In genomic region chr17:59018666-59019065, GRCm38 (mm10) we compare ENCODE assay signal across 29 mouse cellular contexts. TPM values are rescaled to one million over a fixed set of nuclear protein-coding genes. Genes with fewer than 3 reads are reported as not detected.
DNase-seq lines count a peak whose midpoint lies in the region; ATAC-seq and TF ChIP-seq lines count a peak whose summit lies in the region.
"Had no signal": no experiment of that assay in that cellular context is flagged by ENCODE, and none has a peak within 500 bp of the region (broad histone marks: within the 10 kb centered on the region; RNA-seq: fewer than 3 reads in every experiment).

No protein-coding gene starts in this region.

- DNase-seq in embryonic facial prominence, embryonic 11.5 days (ENCODE audit: low spot score) = peak; percentile 7
- DNase-seq in embryonic facial prominence, embryonic 10.5 days (ENCODE audit: low spot score) = no peak
- peak; percentile 51 for DNase-seq in forebrain, embryonic 14.5 days (ENCODE audit: low spot score)
- no peak for DNase-seq in forebrain, embryonic 10.5 days (ENCODE audit: extremely low spot score, low spot score)
- peak; percentile 30 for DNase-seq in midbrain, embryonic 14.5 days
- DNase-seq in brain, embryonic 14.5 days (ENCODE audit: low read depth) = peak; percentile 60
- DNase-seq in spleen, postnatal 4 days (ENCODE audit: low spot score in 2 of 2) = no peak
- DNase-seq: adrenal gland, adult 2 months; adrenal gland, postnatal 14 days; B cell, adult 2 months; cerebellum, adult 18-20 months; cerebellum, adult 9-10 months; cerebellum, postnatal 25 days; forebrain, postnatal 0 days; gastrocnemius, adult 2 months; gastrocnemius, postnatal 14 days; heart, adult 11 months; heart, postnatal 10 days; heart, postnatal 36 days; kidney, adult 8-10 months had no signal

- H3K27me3 ChIP-seq in embryonic facial prominence, embryonic 11.5 days (ENCODE audit: control insufficient read depth, insufficient read depth, low read length) = no peaks in the 10 kb centered on the region
- H3K27me3 ChIP-seq in embryonic facial prominence, embryonic 10.5 days (replicated peaks; ENCODE audit: low read depth, poor library complexity, severe bottlenecking) = no peaks in the 10 kb centered on the region
- H3K27me3 ChIP-seq in forebrain, embryonic 14.5 days (replicated peaks; ENCODE audit: control insufficient read depth, insufficient read depth, low read length) = no peaks in the 10 kb centered on the region
- no peaks in the 10 kb centered on the region for H3K27me3 ChIP-seq in forebrain, embryonic 10.5 days (ENCODE audit: poor library complexity, severe bottlenecking)
- H3K27me3 ChIP-seq in midbrain, embryonic 14.5 days (ENCODE audit: control insufficient read depth, insufficient read depth, low read length) = no peaks in the 10 kb centered on the region
- H3K27me3 ChIP-seq in midbrain, embryonic 13.5 days = no peaks in the 10 kb centered on the region
- H3K27me3 ChIP-seq: CH12.LX; embryonic facial prominence, embryonic 15.5 days; heart, embryonic 12.5 days; heart, embryonic 15.5 days had no signal

- no peak for TF ChIP-seq POLR2A in brain, embryonic 14.5 days (IDR thresholded peaks at IDR 0.05; ENCODE audit: borderline replicate concordance, extremely low read depth, insufficient read depth, insufficient read length, poor library complexity, severe bottlenecking)

- no peak overlapping the region for H3K4me3 ChIP-seq in embryonic facial prominence, embryonic 11.5 days (ENCODE audit: low read depth, low read length)
- H3K4me3 ChIP-seq in embryonic facial prominence, embryonic 10.5 days = no peak overlapping the region
- H3K4me3 ChIP-seq in forebrain, embryonic 14.5 days (ENCODE audit: low read depth, low read length) = no peak overlapping the region
- H3K4me3 ChIP-seq in forebrain, embryonic 10.5 days = no peak overlapping the region
- no peak overlapping the region for H3K4me3 ChIP-seq in midbrain, embryonic 14.5 days (replicated peaks; ENCODE audit: low read depth, low read length)
- no peak overlapping the region for H3K4me3 ChIP-seq in midbrain, embryonic 13.5 days (replicated peaks)
- H3K4me3 ChIP-seq: embryonic facial prominence, embryonic 15.5 days; gastrocnemius, adult 2 months; heart, embryonic 12.5 days; heart, embryonic 15.5 days; hindbrain, embryonic 10.5 days had no signal

- H3K27ac ChIP-seq in embryonic facial prominence, embryonic 11.5 days (replicated peaks; ENCODE audit: low read depth, low read length) = no peak overlapping the region
- no peak overlapping the region for H3K27ac ChIP-seq in embryonic facial prominence, embryonic 10.5 days (replicated peaks)
- H3K27ac ChIP-seq in forebrain, embryonic 14.5 days (ENCODE audit: low read depth, low read length) = no peak overlapping the region
- no peak overlapping the region for H3K27ac ChIP-seq in forebrain, embryonic 10.5 days
- no peak overlapping the region for H3K27ac ChIP-seq in midbrain, embryonic 14.5 days (replicated peaks; ENCODE audit: low read depth, low read length)
- no peak overlapping the region for H3K27ac ChIP-seq in midbrain, embryonic 13.5 days
- H3K27ac ChIP-seq: embryonic facial prominence, embryonic 15.5 days; gastrocnemius, adult 2 months; heart, embryonic 15.5 days; hindbrain, embryonic 10.5 days; hindbrain, embryonic 14.5 days had no signal

- no peak overlapping the region for H3K4me2 ChIP-seq in embryonic facial prominence, embryonic 11.5 days (ENCODE audit: low read depth, low read length)
- H3K4me2 ChIP-seq in forebrain, embryonic 14.5 days (ENCODE audit: low read length) = no peak overlapping the region
- H3K4me2 ChIP-seq in midbrain, embryonic 14.5 days (ENCODE audit: low read length) = no peak overlapping the region
- H3K4me2 ChIP-seq in midbrain, embryonic 13.5 days (replicated peaks) = no peak overlapping the region
- H3K4me2 ChIP-seq: embryonic facial prominence, embryonic 15.5 days; heart, embryonic 12.5 days; heart, embryonic 15.5 days; hindbrain, embryonic 14.5 days had no signal

- H3K36me3 ChIP-seq in embryonic facial prominence, embryonic 11.5 days (replicated peaks; ENCODE audit: control insufficient read depth, insufficient read depth, low read depth, low read length) = no peaks in the 10 kb centered on the region
- no peaks in the 10 kb centered on the region for H3K36me3 ChIP-seq in embryonic facial prominence, embryonic 10.5 days (replicated peaks)
- H3K36me3 ChIP-seq in forebrain, embryonic 14.5 days (ENCODE audit: control insufficient read depth, insufficient read depth, low read length) = no peaks in the 10 kb centered on the region
- no peaks in the 10 kb centered on the region for H3K36me3 ChIP-seq in forebrain, embryonic 10.5 days (replicated peaks)
- no peaks in the 10 kb centered on the region for H3K36me3 ChIP-seq in midbrain, embryonic 14.5 days (ENCODE audit: control insufficient read depth, insufficient read depth, low read length)
- no peaks in the 10 kb centered on the region for H3K36me3 ChIP-seq in midbrain, embryonic 13.5 days
- H3K36me3 ChIP-seq: embryonic facial prominence, embryonic 15.5 days; G1E; heart, embryonic 12.5 days; heart, embryonic 15.5 days; hindbrain, embryonic 10.5 days had no signal

- TF ChIP-seq CTCF in brain, embryonic 14.5 days (IDR thresholded peaks at IDR 0.05; ENCODE audit: borderline replicate concordance, extremely low read depth, insufficient read depth, insufficient read length) = no peak

- ATAC-seq in embryonic facial prominence, embryonic 11.5 days (replicated peaks; ENCODE audit: insufficient number of reproducible peaks, low FRiP score, low TSS enrichment, low read depth) = no peak
- ATAC-seq in forebrain, embryonic 14.5 days = no peak
- ATAC-seq in midbrain, embryonic 14.5 days (ENCODE audit: low FRiP score, low TSS enrichment) = no peak
- no peak for ATAC-seq in midbrain, embryonic 13.5 days
- ATAC-seq: forebrain, postnatal 0 days; intestine, postnatal 0 days had no signal

- H3K9me3 ChIP-seq in embryonic facial prominence, embryonic 11.5 days (replicated peaks; ENCODE audit: control insufficient read depth, low read length) = no peaks in the 10 kb centered on the region
- H3K9me3 ChIP-seq in embryonic facial prominence, embryonic 10.5 days = no peaks in the 10 kb centered on the region
- no peaks in the 10 kb centered on the region for H3K9me3 ChIP-seq in forebrain, embryonic 14.5 days (replicated peaks; ENCODE audit: control insufficient read depth, low read length)
- H3K9me3 ChIP-seq in forebrain, embryonic 10.5 days = no peaks in the 10 kb centered on the region
- H3K9me3 ChIP-seq in midbrain, embryonic 14.5 days (ENCODE audit: control insufficient read depth, low read length) = no peaks in the 10 kb centered on the region
- H3K9me3 ChIP-seq in midbrain, embryonic 13.5 days = no peaks in the 10 kb centered on the region
- H3K9me3 ChIP-seq: embryonic facial prominence, embryonic 15.5 days; heart, embryonic 12.5 days; heart, embryonic 15.5 days; hindbrain, embryonic 10.5 days had no signal

- H3K9ac ChIP-seq in embryonic facial prominence, embryonic 11.5 days (replicated peaks; ENCODE audit: low read length) = no peak overlapping the region
- H3K9ac ChIP-seq in forebrain, embryonic 14.5 days (ENCODE audit: low read length) = no peak overlapping the region
- no peak overlapping the region for H3K9ac ChIP-seq in midbrain, embryonic 14.5 days (replicated peaks; ENCODE audit: low read length)
- H3K9ac ChIP-seq in midbrain, embryonic 13.5 days (replicated peaks) = no peak overlapping the region
- H3K9ac ChIP-seq: embryonic facial prominence, embryonic 15.5 days; forebrain, postnatal 0 days; heart, embryonic 12.5 days; heart, embryonic 15.5 days; hindbrain, embryonic 14.5 days had no signal

- H3K4me1 ChIP-seq in embryonic facial prominence, embryonic 11.5 days (ENCODE audit: control insufficient read depth, insufficient read depth, low read length) = no peaks in the 10 kb centered on the region
- no peaks in the 10 kb centered on the region; the same call in 1 of the 2 replicates for H3K4me1 ChIP-seq in embryonic facial prominence, embryonic 10.5 days
- H3K4me1 ChIP-seq in forebrain, embryonic 14.5 days (ENCODE audit: control insufficient read depth, insufficient read depth, low read length) = no peaks in the 10 kb centered on the region
- H3K4me1 ChIP-seq in forebrain, embryonic 10.5 days = peaks cover 11% of the 10 kb centered on the region
- H3K4me1 ChIP-seq in midbrain, embryonic 14.5 days (ENCODE audit: control insufficient read depth, insufficient read depth, low read length) = no peaks in the 10 kb centered on the region
- no peaks in the 10 kb centered on the region for H3K4me1 ChIP-seq in midbrain, embryonic 13.5 days (replicated peaks)
- H3K4me1 ChIP-seq: embryonic facial prominence, embryonic 15.5 days; heart, embryonic 12.5 days; heart, embryonic 15.5 days; hindbrain, embryonic 10.5 days had no signal

- 81% methylated on average over 4 of the region's 4 CpGs for WGBS in embryonic facial prominence, embryonic 11.5 days
- 84% methylated on average over 4 of the region's 4 CpGs for WGBS in embryonic facial prominence, embryonic 10.5 days
- 46% methylated on average over 4 of the region's 4 CpGs for WGBS in forebrain, embryonic 14.5 days
- 90% methylated on average over 4 of the region's 4 CpGs for WGBS in forebrain, embryonic 10.5 days
- WGBS in midbrain, embryonic 14.5 days = 82% methylated on average over 4 of the region's 4 CpGs
- 79% methylated on average over 4 of the region's 4 CpGs for WGBS in midbrain, embryonic 13.5 days

RNA-seq across cellular contexts. Expression of gene Nudt12, which starts 5.5 kb away (rescaled TPM):
- polyA plus RNA-seq in embryonic facial prominence, embryonic 11.5 days (2014; fragmentation: Nextera tagmentation; extraction: Ambion mirVana) = 6.1 and 6.4 TPM in 2 replicates
- 6.9 and 7.5 TPM in 2 replicates for polyA plus RNA-seq in embryonic facial prominence, embryonic 10.5 days (2016; fragmentation: Nextera tagmentation; extraction: Ambion mirVana)
- polyA plus RNA-seq in forebrain, embryonic 14.5 days (2014; fragmentation: Nextera tagmentation; extraction: Ambion mirVana) = 2.1 and 2.2 TPM in 2 replicates
- 7.9 and 8.9 TPM in 2 replicates for polyA plus RNA-seq in forebrain, embryonic 10.5 days (2016; fragmentation: Nextera tagmentation; extraction: Ambion mirVana)
- 3.4 and 3.8 TPM in 2 replicates for polyA plus RNA-seq in midbrain, embryonic 14.5 days (2014; fragmentation: Nextera tagmentation; extraction: Ambion mirVana)
- 3.5 and 4.3 TPM in 2 replicates for polyA plus RNA-seq in midbrain, embryonic 13.5 days (2015; fragmentation: Nextera tagmentation; extraction: Ambion mirVana)
- 2.4 and 3.8 TPM in 2 replicates for polyA plus RNA-seq in brain, embryonic 14.5 days (2012; rRNA removed)
- polyA plus RNA-seq: G1E had no signal

RNA-seq across cellular contexts. Expression of gene Pdzph1, which starts 27.5 kb away (rescaled TPM):
- polyA plus RNA-seq in embryonic facial prominence, embryonic 11.5 days (2014; fragmentation: Nextera tagmentation; extraction: Ambion mirVana) = 1.5 and 2.9 TPM in 2 replicates
- 2.6 and 6.1 TPM in 2 replicates for polyA plus RNA-seq in embryonic facial prominence, embryonic 10.5 days (2016; fragmentation: Nextera tagmentation; extraction: Ambion mirVana)
- 8.3 and 12.6 TPM in 2 replicates for polyA plus RNA-seq in forebrain, embryonic 14.5 days (2014; fragmentation: Nextera tagmentation; extraction: Ambion mirVana)
- polyA plus RNA-seq in forebrain, embryonic 10.5 days (2016; fragmentation: Nextera tagmentation; extraction: Ambion mirVana) = 20.2 and 24.2 TPM in 2 replicates
- polyA plus RNA-seq in midbrain, embryonic 14.5 days (2014; fragmentation: Nextera tagmentation; extraction: Ambion mirVana) = 5.0 and 9.6 TPM in 2 replicates
- polyA plus RNA-seq in midbrain, embryonic 13.5 days (2015; fragmentation: Nextera tagmentation; extraction: Ambion mirVana) = 11.4 and 13.6 TPM in 2 replicates
- 3.1 and 5.0 TPM in 2 replicates for polyA plus RNA-seq in brain, embryonic 14.5 days (2012; rRNA removed)
- polyA plus RNA-seq: adrenal gland, adult 2 months; embryonic facial prominence, embryonic 15.5 days; G1E; heart, embryonic 12.5 days; heart, embryonic 15.5 days; intestine, postnatal 0 days had no signal

Comparison
In these comparisons a context has a peak if more than half of its experiments do, and no peak if none do; other contexts are left out.
1. DNase-seq: peak in embryonic facial prominence, embryonic 11.5 days (single experiment), forebrain, embryonic 14.5 days (single experiment), midbrain, embryonic 14.5 days (single experiment) and brain, embryonic 14.5 days (single experiment); none in embryonic facial prominence, embryonic 10.5 days (single experiment), forebrain, embryonic 10.5 days (single experiment) and spleen, postnatal 4 days (0 of 2).